Mouse (Mus musculus) gastrocnemius, adult 2 months (tissue): Measurements from ENCODE around the gene Ep300. TPM values are rescaled to one million over a fixed set of nuclear protein-coding genes. Genes with fewer than 3 reads are reported as not detected.
"Not testable (repeated sequence)": the region's sequence is repeated elsewhere in the genome, so short reads cannot be mapped to it uniquely, and the experiment has no call there.

Source experiments
- DNase-seq: peaks from one replicate; pipeline ENCODE4 v3.0.0; 2022
- H3K27ac ChIP-seq: fragments of 200-600 bp; 2 replicates; pipeline ENCODE4 v1.8.1; 2022; ENCODE audit warnings: mild to moderate bottlenecking
- H3K4me3 ChIP-seq: fragments of 200-600 bp; 2 replicates; pipeline ENCODE4 v1.8.1; 2022; ENCODE audit warnings: mild to moderate bottlenecking, moderate library complexity
- CTCF ChIP-seq: fragments of 200-600 bp; IDR thresholded peaks from 2 replicates; pipeline ENCODE4 v1.8.1; 2022; ENCODE audit warnings: antibody characterized with exemption, mild to moderate bottlenecking, moderate library complexity
- intact Hi-C: fragments of 180-260 bp; cut with DNase I; formaldehyde crosslinking; loops from one replicate; pipeline ENCODE4 v1.15.1; 2025
- total RNA-seq, 2 experiments: library from RNA; stranded (reverse); gene quantifications; 2 replicates each; pipeline ENCODE4 v1.2.3; 2021

Gene Ep300
- total RNA-seq, 2 experiments from 2014 or later, result 37.8 to 39.5 TPM

DNA sequence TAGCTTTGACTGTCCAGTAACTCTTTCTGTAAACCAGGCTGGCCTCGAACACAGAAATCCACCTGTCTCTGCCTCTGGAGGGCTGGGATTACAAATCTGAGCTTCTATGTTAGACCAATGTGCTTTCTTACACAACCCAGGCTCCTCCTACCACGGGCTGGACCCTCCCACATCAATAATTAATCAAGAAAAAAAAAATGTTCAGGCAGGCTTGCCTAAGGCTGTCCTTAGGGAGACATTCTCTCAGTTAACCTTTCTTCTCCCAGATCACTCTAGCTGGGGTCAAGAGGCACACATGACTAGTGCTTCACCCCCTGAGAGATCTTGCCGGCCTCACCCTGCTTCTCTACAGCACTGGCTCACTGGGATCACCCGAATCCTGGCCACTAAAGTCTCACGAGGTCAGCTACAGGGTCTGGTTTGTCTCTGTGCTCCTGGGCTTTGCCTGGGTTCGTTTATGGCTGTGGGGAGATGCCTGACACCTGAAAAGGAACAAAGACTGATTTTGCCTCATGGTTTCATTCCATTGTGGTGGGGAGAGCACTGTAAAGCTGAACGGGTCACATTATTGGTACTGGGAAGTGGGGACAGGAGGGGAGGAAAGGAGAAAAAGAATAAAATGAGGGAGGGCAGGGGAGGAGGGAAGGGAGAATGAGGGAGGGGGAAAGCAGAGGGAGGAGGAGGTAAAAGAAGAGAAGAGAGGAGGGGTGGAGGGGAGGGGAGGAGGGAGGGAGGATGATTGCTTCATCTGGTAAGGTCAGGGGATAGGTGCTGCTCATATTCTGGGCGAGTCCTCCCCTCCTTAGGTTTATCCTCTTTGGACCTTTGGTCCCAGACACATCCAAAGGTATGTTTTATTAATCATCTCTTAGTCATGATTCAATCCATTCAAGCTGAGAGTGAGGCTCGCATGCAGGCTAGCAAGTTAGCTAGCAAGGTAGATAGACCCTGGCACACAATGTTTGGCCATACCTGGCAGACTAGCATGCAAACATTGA is 22.4 kb upstream of the Ep300 start:
- intact Hi-C loops, result no loop called here
- no peak overlapping the region for H3K4me3 ChIP-seq
- no peak for DNase-seq
- no peak overlapping the region for H3K27ac ChIP-seq
- TF ChIP-seq CTCF, result no peak

DNA sequence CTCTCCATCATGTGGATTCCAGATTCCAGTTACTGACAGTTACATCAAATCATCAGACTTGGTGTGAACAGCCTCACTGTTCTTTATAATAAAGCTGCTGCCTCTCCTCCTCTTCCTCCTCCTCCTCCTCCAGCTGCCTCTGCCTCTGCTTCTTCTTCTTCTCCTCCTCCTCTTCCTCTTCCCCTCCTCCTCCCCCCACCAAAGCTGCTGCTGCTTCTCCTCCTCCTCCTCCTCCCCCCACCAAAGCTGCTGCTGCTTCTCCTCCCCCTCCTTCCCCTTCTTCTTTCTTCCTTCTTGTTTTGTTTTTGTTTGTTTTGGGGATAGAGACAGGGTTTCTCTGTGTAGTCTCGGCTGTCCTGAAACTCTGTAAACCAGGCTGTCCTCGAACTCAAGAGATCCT is 17.1 kb upstream of the Ep300 start:
- H3K27ac ChIP-seq, result no peak overlapping the region

DNA sequence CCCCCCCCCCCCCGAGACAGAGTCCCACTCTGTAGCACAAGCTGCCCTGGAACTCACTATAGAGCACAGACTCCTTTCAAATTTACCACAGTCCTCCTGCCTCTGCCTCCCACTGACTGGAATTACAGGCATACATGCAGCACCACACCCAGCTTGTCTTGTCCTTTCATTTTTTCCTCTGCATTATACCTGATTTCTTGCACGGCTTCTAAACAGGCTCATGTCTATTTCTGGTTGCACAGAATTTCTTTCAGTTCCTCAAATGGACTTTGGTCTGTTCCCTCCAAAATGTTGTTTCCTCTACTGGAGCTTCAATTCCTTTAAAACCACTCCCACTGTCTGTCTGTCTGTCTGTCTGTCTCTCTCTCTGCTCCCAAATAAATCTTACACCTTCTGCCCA is 16.6 kb upstream of the Ep300 start:
- no peak for DNase-seq
- no peak for TF ChIP-seq CTCF
- intact Hi-C loops, result no loop called here
- Histone ChIP-seq H3K4me3 (no peak overlapping the region), H3K27ac (no peak overlapping the region)

More for the DNA sequence above, 17.1 kb upstream of the Ep300 start:
- intact Hi-C loops, result no loop called here
- no peak for DNase-seq
- TF ChIP-seq CTCF, result no peak
- H3K4me3 ChIP-seq, result no peak overlapping the region

DNA sequence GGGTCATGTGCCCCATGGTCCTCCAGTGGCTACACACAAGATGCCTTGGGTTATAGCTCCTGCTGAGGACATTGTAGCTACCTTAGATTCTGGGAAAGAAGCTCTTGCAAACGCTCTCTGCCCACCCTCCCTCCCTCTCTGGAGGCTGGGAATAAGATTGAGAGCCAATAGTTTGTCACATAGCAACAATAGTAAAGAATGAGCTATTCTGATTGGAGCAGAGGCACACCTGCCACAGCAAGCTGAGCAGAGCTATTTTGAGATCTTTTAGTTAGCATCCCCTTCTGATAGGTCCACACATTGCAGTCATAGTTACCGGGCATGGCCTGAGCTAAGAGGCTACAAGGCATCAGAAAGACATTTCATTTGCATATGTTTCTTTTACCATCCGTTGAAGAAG is 8.2 kb upstream of the Ep300 start:
- Histone ChIP-seq H3K4me3 (no peak overlapping the region), H3K27ac (no peak overlapping the region)
- TF ChIP-seq CTCF, result no peak
- intact Hi-C loops, result no loop called here
- DNase-seq, result no peak

DNA sequence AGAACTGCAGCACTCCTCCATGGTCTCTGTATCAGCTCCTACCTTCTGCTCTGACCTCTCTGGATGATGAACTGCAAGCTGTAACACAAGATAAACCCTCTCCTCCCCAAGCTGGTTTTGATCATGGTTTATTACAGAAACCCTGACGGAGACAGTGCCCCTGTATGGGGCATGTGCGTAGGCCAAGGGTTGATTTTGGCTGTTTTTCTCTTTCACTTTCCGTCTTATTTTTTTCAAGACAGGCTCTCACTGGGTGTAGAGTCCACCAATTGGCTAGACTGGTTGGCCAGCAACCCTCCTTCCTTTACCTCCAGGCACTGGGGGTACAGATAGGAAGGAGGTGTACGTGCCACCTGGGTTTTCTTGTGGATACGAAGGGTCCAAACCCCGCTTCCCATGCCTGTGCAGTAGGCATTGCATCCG is 7.4 kb upstream of the Ep300 start:
- no peak for TF ChIP-seq CTCF
- Histone ChIP-seq H3K27ac (no peak overlapping the region), H3K4me3 (no peak overlapping the region)
- intact Hi-C loops, result no loop called here
- DNase-seq, result no peak

DNA sequence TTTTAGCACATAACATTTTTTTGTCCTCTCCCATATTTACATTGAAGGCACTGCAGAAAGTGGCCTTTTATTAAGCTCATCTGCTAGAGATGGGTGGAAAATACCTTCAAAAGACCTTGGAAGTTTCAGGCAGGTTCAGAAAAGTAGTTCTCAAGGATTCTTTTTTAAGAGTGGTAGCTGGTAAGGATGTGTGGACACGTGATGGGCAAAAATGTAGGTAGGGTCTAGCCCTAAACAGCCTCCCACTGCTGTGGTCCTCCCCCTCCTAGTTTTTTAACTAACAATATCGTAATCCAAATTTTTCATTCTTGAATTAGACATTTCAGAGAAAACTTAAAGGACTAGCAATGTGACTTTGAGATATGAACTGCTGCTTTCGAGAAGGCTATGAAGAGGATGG is 685 bp upstream of the Ep300 start:
- Histone ChIP-seq H3K4me3 (peak overlapping the region; percentile 86), H3K27ac (peak overlapping the region; percentile 93)
- no peak for TF ChIP-seq CTCF
- DNase-seq, result no peak
- intact Hi-C loops, result loop anchor here (5.0 kb wide), 1 partner anchor 62 kb away; no protein-coding TSS in a partner anchor

DNA sequence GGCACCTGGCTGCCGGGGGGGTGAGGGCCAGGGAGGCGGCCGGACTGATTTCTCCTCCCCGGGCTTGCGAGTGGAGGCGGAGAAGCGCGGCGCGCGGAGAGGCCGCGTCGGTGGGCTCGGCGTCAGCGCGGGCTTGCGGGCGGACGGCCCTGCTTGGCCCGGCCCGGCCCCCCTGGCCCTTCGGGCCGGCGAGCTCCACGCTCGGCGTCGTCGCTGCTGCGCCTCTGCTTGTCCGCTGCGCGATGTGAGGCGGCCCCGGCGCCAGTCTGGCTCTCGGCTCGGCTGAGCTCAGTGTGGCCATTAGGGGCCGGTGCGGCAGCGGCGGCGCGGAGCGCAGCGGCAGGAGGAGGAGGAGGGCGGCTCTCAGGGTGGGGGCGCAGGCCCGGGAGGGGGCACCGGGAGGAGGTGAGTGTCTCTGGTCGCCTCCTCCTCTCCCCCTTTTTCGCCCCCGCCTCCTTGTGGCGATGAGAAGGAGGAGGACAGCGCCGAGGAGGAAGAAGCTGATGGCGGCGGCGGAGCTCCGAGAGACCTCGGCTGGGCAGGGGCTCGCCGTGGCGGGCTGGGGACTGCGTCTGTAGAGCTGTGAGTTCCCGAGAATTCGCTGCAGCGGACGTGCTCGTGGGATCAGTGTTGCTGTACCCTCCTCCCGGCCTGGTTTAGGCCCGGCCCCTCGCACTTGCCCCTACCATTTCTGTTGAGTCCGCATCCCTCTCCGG is 753 bp downstream of the Ep300 start:
- Histone ChIP-seq H3K4me3 (peak overlapping the region; percentile 90), H3K27ac (peak overlapping the region; percentile 100)
- DNase-seq, result peak; percentile 91
- TF ChIP-seq CTCF, result peak; percentile 47
- intact Hi-C loops, result loop anchor here (1.0 to 5.0 kb wide), 2 partner anchors 120 to 189 kb away; partner anchors contain the start of gene Rbx1

DNA sequence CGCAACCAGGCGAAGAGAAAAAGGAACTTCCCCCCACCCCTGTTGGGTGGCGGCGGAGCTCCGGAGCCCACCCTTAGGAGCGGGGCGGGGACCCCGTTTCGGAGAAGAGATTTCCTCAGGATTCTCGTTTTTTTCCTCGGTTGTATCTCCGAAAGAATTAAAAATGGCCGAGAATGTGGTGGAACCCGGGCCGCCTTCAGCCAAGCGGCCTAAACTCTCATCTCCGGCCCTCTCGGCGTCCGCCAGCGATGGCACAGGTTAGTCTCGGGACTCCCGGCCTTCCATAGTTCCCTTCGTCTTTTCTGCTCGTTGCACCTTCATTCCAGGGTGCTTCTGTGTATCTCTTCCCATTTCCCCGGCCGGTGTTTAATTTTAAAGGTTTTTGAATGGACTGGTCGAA is 1.3 kb downstream of the Ep300 start:
- TF ChIP-seq CTCF, result no peak
- intact Hi-C loops, result loop anchor here (5.0 kb wide), 1 partner anchor 189 kb away; no protein-coding TSS in a partner anchor
- DNase-seq, result no peak
- peak overlapping the region; percentile 100 for H3K27ac ChIP-seq
- H3K4me3 ChIP-seq, result peak overlapping the region; percentile 90

DNA sequence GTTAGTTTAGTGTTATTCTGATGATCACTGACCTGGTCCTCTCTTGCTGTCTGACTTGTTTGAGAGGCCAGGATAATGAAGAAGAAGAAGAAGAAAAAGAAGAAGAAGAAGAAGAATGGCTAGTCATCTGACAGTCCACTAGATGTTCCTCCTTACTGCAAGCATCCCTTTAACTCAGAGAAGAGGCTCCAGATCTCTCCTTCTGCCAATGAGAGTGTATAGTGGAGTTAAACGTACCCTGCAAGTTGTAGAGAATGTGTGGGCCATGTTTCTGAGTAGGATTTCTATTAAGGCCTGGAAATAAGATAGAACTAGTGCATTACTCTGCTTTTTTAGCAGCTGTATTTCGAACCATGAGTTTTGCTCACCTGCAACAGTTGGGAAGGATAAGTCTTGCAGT is 2.5 kb downstream of the Ep300 start:
- no peak for TF ChIP-seq CTCF
- no peak for DNase-seq
- Histone ChIP-seq H3K4me3 (peak overlapping the region; percentile 90), H3K27ac (peak overlapping the region; percentile 100)
- intact Hi-C loops, result loop anchor here (5.0 kb wide), 1 partner anchor 190 kb away; no protein-coding TSS in a partner anchor

DNA sequence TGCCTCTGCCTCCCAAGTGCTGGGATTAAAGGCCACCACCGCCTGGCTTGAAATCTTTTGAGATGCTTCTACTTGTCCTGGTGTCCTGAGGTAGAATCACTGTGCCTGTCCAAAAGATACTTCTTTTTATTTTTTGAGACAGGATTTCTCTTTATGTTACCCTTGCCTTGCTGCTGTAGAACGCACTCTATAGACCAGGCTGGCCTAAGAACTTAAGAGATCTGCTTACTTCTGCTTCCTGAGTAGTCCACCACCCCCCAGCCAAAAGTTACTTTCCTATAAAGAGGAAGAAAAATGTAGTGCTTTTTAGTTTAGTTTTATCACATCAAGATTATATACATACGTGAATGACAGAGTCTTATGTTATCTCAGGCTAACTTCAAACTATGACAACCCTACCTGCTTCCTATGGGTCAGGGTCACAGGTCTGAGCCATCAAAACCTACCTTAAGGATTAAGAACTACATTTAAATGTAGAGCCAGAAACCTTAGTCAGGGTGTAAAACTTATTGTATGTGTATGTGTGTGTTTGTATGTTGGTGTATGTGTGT is 9.1 kb downstream of the Ep300 start:
- TF ChIP-seq CTCF, result no peak
- Histone ChIP-seq H3K4me3 (no peak overlapping the region), H3K27ac (no peak overlapping the region)
- intact Hi-C loops, result no loop called here
- no peak for DNase-seq

DNA sequence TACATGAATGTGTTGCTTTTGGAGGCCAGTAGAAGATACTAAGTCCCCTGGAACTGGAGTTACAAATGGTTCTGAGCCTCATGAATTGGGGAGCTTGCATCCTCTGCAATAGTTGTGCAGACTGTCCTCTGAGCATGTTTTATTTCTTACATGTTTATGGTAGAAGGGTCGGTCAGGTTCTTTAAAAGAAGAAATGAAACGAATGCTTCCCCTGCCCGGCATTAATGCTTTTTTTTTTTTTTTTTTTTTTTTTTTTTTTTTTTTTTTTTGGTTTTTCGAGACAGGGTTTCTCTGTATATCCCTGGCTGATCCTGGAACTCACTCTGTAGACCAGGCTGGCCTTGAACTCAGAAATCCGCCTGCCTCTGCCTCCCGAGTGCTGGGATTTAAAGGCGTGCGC is 13.6 kb downstream of the Ep300 start:
- DNase-seq, H3K4me3 ChIP-seq, intact Hi-C loops, H3K27ac ChIP-seq: not testable (repeated sequence)

DNA sequence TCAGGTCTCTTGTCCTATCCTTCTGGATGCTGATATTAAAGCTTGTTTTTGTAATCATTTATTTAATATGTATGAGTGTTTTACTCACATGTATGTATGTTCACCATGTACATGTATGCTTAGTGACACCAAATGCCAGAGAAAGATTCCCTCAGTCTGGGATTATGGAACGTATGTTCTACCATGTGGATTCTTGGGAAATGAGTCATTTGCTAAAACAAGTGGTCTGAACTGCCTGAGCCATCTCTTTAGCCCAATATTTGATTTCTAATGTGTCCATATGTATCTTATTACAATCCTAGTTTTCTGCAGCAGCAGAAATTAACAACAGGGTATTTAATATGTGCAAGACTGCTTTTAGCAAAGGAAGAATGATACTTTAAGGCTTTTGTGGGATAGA is 20.1 kb downstream of the Ep300 start:
- TF ChIP-seq CTCF, result no peak
- Histone ChIP-seq H3K4me3 (no peak overlapping the region), H3K27ac (peak overlapping the region; percentile 38; the same call in 1 of the 2 replicates)
- DNase-seq, result no peak
- intact Hi-C loops, result loop anchor here (5.0 kb wide), 1 partner anchor 158 kb away; no protein-coding TSS in a partner anchor
